Mouse (Mus musculus) embryo, embryonic 9.5 days (tissue): ENCODE results near the gene Rab9.
"Not testable (repeated sequence)": the region's sequence is repeated elsewhere in the genome, so short reads cannot be mapped to it uniquely, and the experiment has no call there.

Experiments used
- DNase-seq: peaks from one replicate; pipeline ENCODE4 v3.0.0-alpha.2; 2017; ENCODE audit errors: extremely low spot score

Rab9 gene

GRCm38 (mm10) chrX:166479365-166479983 lies at the start of gene Rab9:
Gene Rab9, minus strand, starts transcription at chrX:166479867.
- peak; percentile 93 for DNase-seq

GRCm38 (mm10) chrX:166528126-166528525 lies 48.5 kb upstream of the Rab9 start:
- no peak for DNase-seq

GRCm38 (mm10) chrX:166525637-166526315 lies 46.1 kb upstream of the Rab9 start:
- DNase-seq = no peak

GRCm38 (mm10) chrX:166520782-166521181 lies 41.1 kb upstream of the Rab9 start:
- DNase-seq = no peak

- no peak for DNase-seq
Observed at GRCm38 (mm10) chrX:166518345-166518744, 38.7 kb upstream of the Rab9 start, which contains the start of gene Tceanc. Gene Tceanc, minus strand, starts transcription at chrX:166518567.

GRCm38 (mm10) chrX:166516631-166517030 lies 37.0 kb upstream of the Rab9 start:
- no peak for DNase-seq

- no peak for DNase-seq
Observed at GRCm38 (mm10) chrX:166515923-166516322, 36.3 kb upstream of the Rab9 start.

GRCm38 (mm10) chrX:166514035-166514434 lies 34.4 kb upstream of the Rab9 start:
- DNase-seq = not testable (repeated sequence)

- DNase-seq = no peak
Observed at GRCm38 (mm10) chrX:166512071-166512470, 32.4 kb upstream of the Rab9 start.

- DNase-seq = no peak
Observed at GRCm38 (mm10) chrX:166511107-166511506, 31.4 kb upstream of the Rab9 start.

GRCm38 (mm10) chrX:166509761-166510738 lies 30.4 kb upstream of the Rab9 start:
- DNase-seq = peak; percentile 86

- no peak for DNase-seq
Observed at GRCm38 (mm10) chrX:166504421-166504820, 24.8 kb upstream of the Rab9 start.

GRCm38 (mm10) chrX:166499496-166500190 lies 20.0 kb upstream of the Rab9 start:
- no peak for DNase-seq

- DNase-seq = no peak
Observed at GRCm38 (mm10) chrX:166497771-166498170, 18.1 kb upstream of the Rab9 start.

GRCm38 (mm10) chrX:166495052-166495451 lies 15.4 kb upstream of the Rab9 start:
- no peak for DNase-seq

- DNase-seq = peak; percentile 2
Observed at GRCm38 (mm10) chrX:166478631-166479364, 869 bp downstream of the Rab9 start.

- no peak for DNase-seq
Observed at GRCm38 (mm10) chrX:166477393-166477792, 2.3 kb downstream of the Rab9 start.

- DNase-seq = no peak
Observed at GRCm38 (mm10) chrX:166472612-166473011, 7.1 kb downstream of the Rab9 start.

GRCm38 (mm10) chrX:166468321-166468720 lies 11.3 kb downstream of the Rab9 start:
- no peak for DNase-seq

GRCm38 (mm10) chrX:166455525-166455924 lies 24.1 kb downstream of the Rab9 start:
- DNase-seq = no peak

- DNase-seq = no peak
Observed at GRCm38 (mm10) chrX:166454331-166454730, 25.3 kb downstream of the Rab9 start.
